Mouse (Mus musculus) brain, embryonic 14.5 days (tissue): ENCODE measurements around the gene Mab21l2. TPM values are rescaled to one million over a fixed set of nuclear protein-coding genes. Genes with fewer than 3 reads are reported as not detected.

Experiments
- DNase-seq: peaks from one replicate; pipeline ENCODE4 v3.0.0-alpha.2; 2011; ENCODE audit warnings: low read depth
- CTCF ChIP-seq: fragments of 200-500 bp; IDR thresholded peaks from 2 replicates; pipeline ENCODE4 v1.5.1; 2012; ENCODE audit warnings: inconsistent platforms, mild to moderate bottlenecking, moderate library complexity, borderline replicate concordance; ENCODE audit not compliant: insufficient read depth, insufficient read length; ENCODE audit errors: extremely low read depth
- POLR2A ChIP-seq: fragments of 200-500 bp; IDR thresholded peaks from 2 replicates; pipeline ENCODE4 v1.6.1; 2012; ENCODE audit warnings: mild to moderate bottlenecking, inconsistent platforms, borderline replicate concordance; ENCODE audit not compliant: poor library complexity, insufficient read depth, insufficient read length, severe bottlenecking; ENCODE audit errors: extremely low read depth
- polyA plus RNA-seq: library from polyadenylated mRNA; depleted of rRNA; stranded (reverse); fragments of >200 nt; gene quantifications from 2 replicates; pipeline ENCODE4 v1.2.3, GENCODE M21; 2012

Gene Mab21l2
- polyA plus RNA-seq, 1 experiment: 126 TPM

DNA sequence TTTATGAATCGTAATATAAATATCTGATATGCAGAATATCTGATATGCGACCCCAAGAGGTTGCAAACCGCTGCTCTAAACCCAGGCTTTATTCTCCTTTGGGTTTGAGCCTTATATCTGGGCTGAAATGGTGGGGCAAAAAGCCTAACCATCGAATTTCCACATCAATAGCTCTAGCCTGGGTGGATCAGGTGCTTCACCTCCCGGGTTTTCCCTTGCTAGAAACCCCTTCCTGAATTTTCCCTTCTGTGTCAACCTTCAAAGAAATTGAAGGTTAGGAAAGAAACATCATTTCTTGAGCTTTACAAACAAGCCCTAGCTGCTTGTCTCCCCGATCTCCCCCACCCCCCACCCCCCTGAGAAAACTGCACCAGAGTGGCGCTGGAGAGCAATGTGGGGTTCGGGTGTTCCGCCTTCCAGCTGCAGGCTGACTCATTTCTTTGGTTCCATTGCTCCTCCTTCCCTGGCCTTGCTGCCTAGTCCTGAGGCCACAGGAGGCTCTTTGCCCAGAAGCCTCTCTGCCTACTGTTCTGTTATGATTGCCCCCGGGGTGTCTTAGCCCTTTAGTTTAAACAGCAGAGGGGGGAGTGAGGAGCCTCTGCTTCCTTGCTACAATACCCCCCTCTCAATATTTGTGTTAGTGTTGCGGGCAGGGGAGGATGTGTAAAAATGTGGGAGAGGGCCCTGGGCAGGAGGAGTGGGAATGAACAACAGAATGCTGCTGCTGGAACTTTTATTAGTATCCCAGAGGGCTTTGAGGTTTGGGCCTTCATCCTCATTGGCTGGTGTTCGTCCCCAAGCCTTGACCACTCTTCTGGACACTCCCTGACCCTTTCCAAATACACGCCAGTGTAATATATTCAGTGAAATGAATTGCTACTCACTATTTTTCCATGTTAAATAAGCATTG is 9.5 kb downstream of the Mab21l2 start:
- TF ChIP-seq CTCF: no peak
- no peak for TF ChIP-seq POLR2A
- peak; percentile 64 for DNase-seq

- TF ChIP-seq CTCF (no peak), POLR2A (no peak)
- no peak for DNase-seq
Measured at GRCm38 (mm10) chr3:86536751-86537150, 11.7 kb downstream of the Mab21l2 start.

DNA sequence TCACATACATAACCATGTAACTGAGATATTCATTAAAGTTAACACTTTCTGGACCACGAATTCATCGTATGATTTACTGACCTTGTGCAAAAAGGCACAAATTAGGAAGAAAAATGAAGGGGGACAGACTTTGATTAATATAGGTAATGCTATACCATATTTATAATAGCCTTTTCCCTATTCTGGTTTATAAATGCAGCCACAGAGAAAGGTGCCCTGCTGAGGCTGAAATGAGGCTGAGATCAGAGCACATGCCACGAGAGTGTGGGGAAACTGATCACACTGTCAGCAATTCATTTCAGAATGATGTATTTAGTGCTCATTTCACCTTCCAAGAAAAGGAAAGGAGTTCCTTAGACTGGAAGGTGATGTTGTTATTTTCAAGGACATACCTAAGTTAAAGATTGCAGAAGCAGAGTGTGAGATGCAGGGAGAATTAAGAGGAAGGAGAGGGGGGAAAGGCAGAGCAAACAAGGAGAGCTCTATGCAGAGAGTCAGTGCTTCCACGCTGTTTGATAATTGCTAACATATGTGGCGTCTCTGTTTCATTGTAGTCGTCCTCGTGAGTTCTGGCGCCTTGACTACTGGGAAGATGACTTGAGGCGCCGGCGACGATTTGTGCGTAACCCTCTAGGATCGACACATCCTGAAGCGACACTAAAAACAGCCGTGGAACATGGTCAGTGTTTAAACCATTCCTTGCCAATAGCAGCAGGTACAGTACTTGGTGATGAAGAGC is 16.7 kb downstream of the Mab21l2 start:
- no peak for TF ChIP-seq CTCF
- no peak for TF ChIP-seq POLR2A
- DNase-seq: peak; percentile 34

DNA sequence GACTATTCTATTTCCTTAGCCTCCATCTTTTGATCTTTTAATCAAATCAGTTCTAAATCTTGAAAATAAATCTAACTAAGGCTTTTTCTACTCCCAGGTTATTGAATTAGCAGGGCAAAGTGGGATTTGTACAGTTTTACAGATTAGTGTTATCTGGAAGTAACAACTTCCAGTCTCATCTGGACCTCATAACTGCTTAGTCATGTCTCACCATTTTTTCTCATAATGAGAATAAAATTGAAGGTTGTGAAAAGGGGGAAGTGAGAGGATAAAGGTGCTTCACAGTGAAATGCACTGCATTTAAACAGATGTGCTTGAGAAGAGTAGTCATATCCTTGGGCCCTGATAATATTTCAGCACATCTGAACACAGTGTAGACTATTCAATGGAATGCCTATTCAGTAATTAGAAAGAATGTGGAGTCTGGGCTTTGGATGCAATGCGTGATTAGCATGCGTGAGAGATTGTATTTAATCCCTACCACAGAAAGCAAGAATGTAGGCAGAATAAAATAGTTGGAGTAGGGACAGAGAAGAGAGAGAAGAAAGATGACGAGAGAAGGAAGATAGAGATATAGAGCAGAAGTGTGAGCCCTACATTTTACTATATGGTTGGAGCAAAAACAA is 25.4 kb downstream of the Mab21l2 start:
- DNase-seq: peak; percentile 32
- no peak for TF ChIP-seq POLR2A
- no peak for TF ChIP-seq CTCF

DNA sequence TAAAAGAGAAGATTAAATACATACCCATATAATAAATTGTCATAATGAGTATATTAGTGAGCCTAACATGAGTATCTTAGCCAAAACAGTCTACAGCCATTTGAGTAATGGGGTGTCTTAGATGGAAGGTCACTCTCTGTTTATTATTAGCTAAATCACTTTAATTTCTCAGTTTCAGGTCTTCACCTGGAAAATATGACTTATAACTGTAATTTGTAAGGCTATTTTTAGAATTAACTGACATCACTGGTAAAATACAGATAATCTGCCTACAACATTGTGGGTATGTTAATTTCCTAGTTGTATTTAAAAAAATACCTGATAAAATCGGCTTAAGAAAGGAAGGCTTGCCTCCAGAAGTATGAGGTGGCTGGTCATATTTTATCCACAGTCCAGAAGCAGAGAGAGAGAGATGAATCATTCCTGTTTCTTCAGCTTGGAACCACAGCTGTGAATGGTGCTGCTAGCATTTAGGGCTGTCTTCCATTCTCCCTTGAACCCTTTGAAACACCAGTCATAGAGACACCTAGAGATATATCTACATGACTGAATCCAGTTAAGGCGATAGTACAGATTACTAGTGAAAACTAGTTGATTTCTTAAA is 29.8 kb downstream of the Mab21l2 start:
- DNase-seq: no peak
- TF ChIP-seq POLR2A (no peak), CTCF (no peak)

- no peak for DNase-seq
- TF ChIP-seq CTCF (no peak), POLR2A (no peak)
Measured at GRCm38 (mm10) chr3:86500586-86500985, 47.8 kb downstream of the Mab21l2 start.
